Mouse (Mus musculus) MEL (cell line): Measurements from ENCODE around the gene Olfr374. TPM values are rescaled to one million over a fixed set of nuclear protein-coding genes. Genes with fewer than 3 reads are reported as not detected.

Experiments
- DNase-seq: peaks from one replicate; pipeline ENCODE4 v3.0.0; 2011; ENCODE audit warnings: low read depth, low spot score
- H3K27ac ChIP-seq: 2 replicates; pipeline ENCODE4 v1.5.1; 2012; ENCODE audit warnings: low read depth, mild to moderate bottlenecking, control low read depth, low read length, moderate library complexity; ENCODE audit not compliant: control insufficient read depth
- H3K27me3 ChIP-seq, 2 experiments: fragments of 150-350 bp in 1 of 2; sonication (generic) in 1 of 2; 2 replicates each; pipeline ENCODE4 v1.6.1; 2012; ENCODE audit warnings: low read length in 2 of 2, mild to moderate bottlenecking in 2 of 2, improper control_type of control experiment in 1 of 2, moderate library complexity in 1 of 2; ENCODE audit not compliant: insufficient read depth in 2 of 2, control insufficient read depth in 1 of 2
- H3K36me3 ChIP-seq, 2 experiments: 2 replicates each; pipeline ENCODE4 v1.6.1; 2012 to 2014; ENCODE audit warnings: low read length in 2 of 2, improper control_type of control experiment in 1 of 2, inconsistent platforms in 1 of 2, mild to moderate bottlenecking in 1 of 2; ENCODE audit not compliant: insufficient read depth in 2 of 2, control insufficient read depth in 1 of 2
- H3K4me1 ChIP-seq, 2 experiments: fragments of 150-350 bp in 1 of 2; sonication (generic) in 1 of 2; 2 replicates each; pipeline ENCODE4 v1.6.1; 2012; ENCODE audit warnings: low read length in 2 of 2, improper control_type of control experiment in 1 of 2, mild to moderate bottlenecking in 1 of 2; ENCODE audit not compliant: insufficient read depth in 2 of 2, control insufficient read depth in 1 of 2
- H3K4me3 ChIP-seq, 2 experiments: fragments of 150-350 bp in 1 of 2; sonication (generic) in 1 of 2; 2 replicates each; pipeline ENCODE4 v1.5.1; 2012; ENCODE audit warnings: low read depth in 2 of 2, low read length in 2 of 2, mild to moderate bottlenecking in 2 of 2, moderate library complexity in 2 of 2, control low read depth in 1 of 2, improper control_type of control experiment in 1 of 2; ENCODE audit not compliant: control insufficient read depth in 1 of 2, insufficient read depth in 1 of 2
- H3K79me2 ChIP-seq: 2 replicates; pipeline ENCODE4 v1.6.1; 2012; ENCODE audit warnings: mild to moderate bottlenecking, low read length, moderate library complexity; ENCODE audit not compliant: control insufficient read depth, poor library complexity, insufficient read depth
- H3K9ac ChIP-seq: 2 replicates; pipeline ENCODE4 v1.6.1; 2012; ENCODE audit warnings: low read depth, mild to moderate bottlenecking, control low read depth, low read length, moderate library complexity; ENCODE audit not compliant: control insufficient read depth, poor library complexity, severe bottlenecking
- H3K9me3 ChIP-seq: fragments of 150-350 bp; sonication (generic); replicated peaks from 2 replicates; pipeline ENCODE4 v1.6.1; 2012; ENCODE audit warnings: mild to moderate bottlenecking, low read length, improper control_type of control experiment, moderate library complexity; ENCODE audit not compliant: insufficient read depth
- BHLHE40 ChIP-seq: IDR thresholded peaks from 2 replicates; pipeline ENCODE4 v1.6.1; 2012; ENCODE audit warnings: low read depth, mild to moderate bottlenecking, inconsistent platforms, low read length, improper control_type of control experiment, borderline replicate concordance
- CHD1 ChIP-seq: IDR thresholded peaks from 2 replicates; pipeline ENCODE4 v1.6.1; 2012; ENCODE audit warnings: low read depth, mild to moderate bottlenecking, inconsistent platforms, low read length, improper control_type of control experiment
- CHD2 ChIP-seq: IDR thresholded peaks from 2 replicates; pipeline ENCODE4 v1.6.1; 2011; ENCODE audit warnings: low read length, improper control_type of control experiment
- CTCF ChIP-seq, 3 experiments: IDR thresholded peaks in 2 of 3; conservative IDR thresholded peaks in 1 of 3; 2 replicates each; pipeline ENCODE4 v1.5.1; 2011 to 2012; ENCODE audit warnings: low read length in 3 of 3, low read depth in 2 of 3, mild to moderate bottlenecking in 2 of 3, improper control_type of control experiment in 1 of 3, inconsistent platforms in 1 of 3, mixed read lengths in 1 of 3, moderate library complexity in 1 of 3; ENCODE audit not compliant: control insufficient read depth in 1 of 3, insufficient read depth in 1 of 3, poor library complexity in 1 of 3, severe bottlenecking in 1 of 3
- E2F4 ChIP-seq: IDR thresholded peaks from 2 replicates; pipeline ENCODE4 v1.6.1; 2011; ENCODE audit warnings: low read depth, low read length, improper control_type of control experiment, borderline replicate concordance
- ELF1 ChIP-seq: IDR thresholded peaks from 2 replicates; pipeline ENCODE4 v1.6.1; 2014; ENCODE audit warnings: low read depth, mild to moderate bottlenecking, inconsistent platforms, low read length, improper control_type of control experiment, moderate library complexity
- ETS1 ChIP-seq: IDR thresholded peaks from 2 replicates; pipeline ENCODE4 v1.6.1; 2012; ENCODE audit warnings: low read depth, mild to moderate bottlenecking, inconsistent platforms, low read length, improper control_type of control experiment, moderate library complexity
- GABPA ChIP-seq: IDR thresholded peaks from 2 replicates; pipeline ENCODE4 v1.6.1; 2012; ENCODE audit warnings: low read depth, mild to moderate bottlenecking, inconsistent platforms, low read length, improper control_type of control experiment, moderate library complexity
- GATA1 ChIP-seq: IDR thresholded peaks from 2 replicates; pipeline ENCODE4 v1.6.1; 2011; ENCODE audit warnings: low read depth, low read length, improper control_type of control experiment
- JUND ChIP-seq: IDR thresholded peaks from 2 replicates; pipeline ENCODE4 v1.6.1; 2011; ENCODE audit warnings: low read depth, mild to moderate bottlenecking, improper control_type of control experiment, low read length
- MAFK ChIP-seq: IDR thresholded peaks from 2 replicates; pipeline ENCODE4 v1.6.1; 2011; ENCODE audit warnings: low read depth, mild to moderate bottlenecking, low read length, improper control_type of control experiment, borderline replicate concordance
- MEF2A ChIP-seq: IDR thresholded peaks from 2 replicates; pipeline ENCODE4 v1.6.1; 2014; ENCODE audit warnings: low read depth, mild to moderate bottlenecking, inconsistent platforms, low read length, improper control_type of control experiment; ENCODE audit not compliant: poor library complexity, insufficient replicate concordance, severe bottlenecking; ENCODE audit errors: extremely low read depth
- MXI1 ChIP-seq: IDR thresholded peaks from 2 replicates; pipeline ENCODE4 v1.6.1; 2011; ENCODE audit warnings: mild to moderate bottlenecking, low read depth, low read length, improper control_type of control experiment
- MYB ChIP-seq: IDR thresholded peaks from 2 replicates; pipeline ENCODE4 v1.6.1; 2011; ENCODE audit warnings: mild to moderate bottlenecking, low read depth, low read length, improper control_type of control experiment
- MYC ChIP-seq: IDR thresholded peaks from 2 replicates; pipeline ENCODE4 v1.6.1; 2011; ENCODE audit warnings: low read depth, mild to moderate bottlenecking, low read length, improper control_type of control experiment, moderate library complexity
- NELFE ChIP-seq: IDR thresholded peaks from 2 replicates; pipeline ENCODE4 v1.6.1; 2011; ENCODE audit warnings: low read depth, low read length, improper control_type of control experiment
- POLR2A ChIP-seq, 2 experiments: IDR thresholded peaks; 2 replicates each; pipeline ENCODE4 v1.6.1; 2011 to 2012; ENCODE audit warnings: low read length in 2 of 2, mild to moderate bottlenecking in 2 of 2, control low read depth in 1 of 2, improper control_type of control experiment in 1 of 2, low read depth in 1 of 2, moderate library complexity in 1 of 2; ENCODE audit not compliant: control insufficient read depth in 1 of 2, insufficient read depth in 1 of 2, poor library complexity in 1 of 2
- POLR2AphosphoS2 ChIP-seq: IDR thresholded peaks from 2 replicates; pipeline ENCODE4 v1.6.1; 2011; ENCODE audit warnings: low read length, improper control_type of control experiment
- POLR2AphosphoS5 ChIP-seq: IDR thresholded peaks from 2 replicates; pipeline ENCODE4 v1.6.1; 2012; ENCODE audit warnings: low read depth, borderline replicate concordance, mild to moderate bottlenecking, inconsistent platforms, low read length, moderate library complexity, mixed read lengths
- SIN3A ChIP-seq: IDR thresholded peaks from 2 replicates; pipeline ENCODE4 v1.6.1; 2012; ENCODE audit warnings: low read length, improper control_type of control experiment, inconsistent platforms
- SMC3 ChIP-seq: IDR thresholded peaks from 2 replicates; pipeline ENCODE4 v1.6.1; 2011; ENCODE audit warnings: low read depth, low read length, improper control_type of control experiment
- TBP ChIP-seq: IDR thresholded peaks from 2 replicates; pipeline ENCODE4 v1.8.0; 2011; ENCODE audit warnings: low read depth, low read length, improper control_type of control experiment
- UBTF ChIP-seq: IDR thresholded peaks from 2 replicates; pipeline ENCODE4 v1.6.1; 2012; ENCODE audit warnings: low read depth, mild to moderate bottlenecking, inconsistent platforms, low read length, improper control_type of control experiment, moderate library complexity, borderline replicate concordance; ENCODE audit not compliant: insufficient read depth
- USF2 ChIP-seq, 2 experiments: IDR thresholded peaks; 2 replicates each; pipeline ENCODE4 v1.6.1; 2011 to 2012; ENCODE audit warnings: improper control_type of control experiment in 2 of 2, low read length in 2 of 2, borderline replicate concordance in 1 of 2, inconsistent platforms in 1 of 2, low read depth in 1 of 2, mild to moderate bottlenecking in 1 of 2; ENCODE audit not compliant: insufficient read depth in 1 of 2
- ZC3H11A ChIP-seq: IDR thresholded peaks from 2 replicates; pipeline ENCODE4 v1.6.1; 2012; ENCODE audit warnings: low read depth, mild to moderate bottlenecking, inconsistent platforms, low read length, improper control_type of control experiment
- ZNF384 ChIP-seq: IDR thresholded peaks from 2 replicates; pipeline ENCODE4 v1.6.1; 2012; ENCODE audit warnings: low read depth, mild to moderate bottlenecking, inconsistent platforms, low read length, improper control_type of control experiment
- polyA plus RNA-seq, 2 experiments: library from polyadenylated mRNA; stranded (reverse) in 1 of 2; unstranded in 1 of 2; fragments of >175 nt in 1 of 2; fragments of >200 nt in 1 of 2; gene quantifications; 2 replicates each; pipeline versions ENCODE4 v1.2.1 to v1.2.4; 2012; ENCODE audit warnings: low replicate concordance in 2 of 2, low read depth in 1 of 2; ENCODE audit not compliant: insufficient read length in 2 of 2, insufficient read depth in 1 of 2, missing spikeins in 1 of 2
- total RNA-seq: library from RNA; depleted of rRNA; stranded (reverse); fragments of 300-350 nt; gene quantifications from 2 replicates; pipeline ENCODE4 v1.2.3, GENCODE M21; 2012

Gene Olfr374
- total and polyA plus RNA-seq, 3 experiments, result 0.06 to 0.08 TPM; not detected in 1

- H3K9me3 ChIP-seq, result no peaks in the 10 kb centered on the region
- TF ChIP-seq E2F4 (no peak), CHD1 (no peak), MYC (no peak), MXI1 (no peak), MYB (no peak), USF2 (IDR thresholded peaks at IDR 0.05; ENCODE audit: borderline replicate concordance in 1 of 2, insufficient read depth in 1 of 2, low read depth in 1 of 2, low read length in 2 of 2) (no peak), POLR2AphosphoS5 (no peak), ZC3H11A (no peak), ELF1 (no peak), SMC3 (no peak)
- no peak for DNase-seq
- no peak overlapping the region for H3K4me3 ChIP-seq
- no peaks in the 10 kb centered on the region for H3K36me3 ChIP-seq
- no peak overlapping the region for H3K27ac ChIP-seq
- H3K4me1 ChIP-seq, result no peaks in the 10 kb centered on the region
- no peak overlapping the region for H3K9ac ChIP-seq
- no peaks in the 10 kb centered on the region for H3K27me3 ChIP-seq
- no peaks in the 10 kb centered on the region for H3K79me2 ChIP-seq
These were observed 15.2 kb downstream of the Olfr374 start for GRCm38 (mm10) chr8:72121997-72122396.

DNA sequence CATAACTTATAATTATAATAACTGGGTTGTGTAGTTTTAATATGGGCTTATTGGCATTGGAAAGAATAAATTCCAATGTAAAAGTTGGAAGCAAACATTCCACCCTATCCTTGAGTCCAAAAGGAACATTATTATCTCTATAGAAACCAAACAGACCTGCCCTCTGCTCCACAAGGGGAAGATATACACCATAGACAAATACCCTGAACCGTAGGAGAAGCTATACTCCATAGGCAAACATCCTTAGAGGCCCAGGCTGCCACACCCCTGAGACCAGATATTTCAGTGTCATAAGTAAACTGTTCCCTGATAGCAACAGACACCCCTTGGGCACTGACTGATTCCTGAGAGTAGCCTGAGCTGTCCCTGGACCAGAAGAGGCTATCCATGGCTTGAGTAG lies 21.0 kb downstream of the Olfr374 start:
- no peaks in the 10 kb centered on the region for H3K9me3 ChIP-seq
- no peaks in the 10 kb centered on the region for H3K79me2 ChIP-seq
- H3K27me3 ChIP-seq, result no peaks in the 10 kb centered on the region; a peak in 1 of 4 replicates
- H3K4me3 ChIP-seq, result no peak overlapping the region
- H3K36me3 ChIP-seq, result no peaks in the 10 kb centered on the region
- DNase-seq, result no peak
- TF ChIP-seq MAFK (no peak), CHD2 (no peak), JUND (no peak), GATA1 (no peak), SMC3 (no peak), TBP (no peak), GABPA (no peak), MEF2A (no peak), ZNF384 (no peak), SIN3A (no peak), POLR2A (IDR thresholded peaks at IDR 0.05; ENCODE audit: control insufficient read depth in 1 of 2, insufficient read depth in 1 of 2, low read depth in 1 of 2, low read length in 2 of 2, poor library complexity in 1 of 2) (no peak), BHLHE40 (no peak), CTCF (IDR thresholded peaks at IDR 0.05 in 2 of 3, conservative IDR thresholded peaks at IDR 0.05 in 1 of 3; ENCODE audit: control insufficient read depth in 1 of 3, insufficient read depth in 1 of 3, low read depth in 2 of 3, low read length in 3 of 3, poor library complexity in 1 of 3, severe bottlenecking in 1 of 3) (no peak), UBTF (no peak), ETS1 (no peak), POLR2AphosphoS2 (no peak), NELFE (no peak)
- TF ChIP-seq, all 39 proteins: peak for 0
- Histone ChIP-seq H3K4me1 (no peaks in the 10 kb centered on the region), H3K27ac (no peak overlapping the region), H3K9ac (no peak overlapping the region)
